Mouse (Mus musculus) cerebellum, postnatal 14 days (tissue): Measurements from ENCODE around the gene Map4k2.
"Not testable (repeated sequence)": the region's sequence is repeated elsewhere in the genome, so short reads cannot be mapped to it uniquely, and the experiment has no call there.

Source experiments
- DNase-seq, 2 experiments: peaks; one replicate each; pipeline ENCODE4 v3.0.0; 2021; ENCODE audit warnings: mixed read lengths in 2 of 2

Gene Map4k2

GRCm38 (mm10) chr19:6340524-6341452 lies at the start of gene Map4k2:
Map4k2 (plus strand) TSS chr19:6341135.
- peak; percentile 83 to 86 for DNase-seq

- DNase-seq = no peak
Measured at GRCm38 (mm10) chr19:6292262-6292661, 48.7 kb upstream of the Map4k2 start.

- DNase-seq = no peak
Measured at GRCm38 (mm10) chr19:6294301-6294700, 46.6 kb upstream of the Map4k2 start.

DNA sequence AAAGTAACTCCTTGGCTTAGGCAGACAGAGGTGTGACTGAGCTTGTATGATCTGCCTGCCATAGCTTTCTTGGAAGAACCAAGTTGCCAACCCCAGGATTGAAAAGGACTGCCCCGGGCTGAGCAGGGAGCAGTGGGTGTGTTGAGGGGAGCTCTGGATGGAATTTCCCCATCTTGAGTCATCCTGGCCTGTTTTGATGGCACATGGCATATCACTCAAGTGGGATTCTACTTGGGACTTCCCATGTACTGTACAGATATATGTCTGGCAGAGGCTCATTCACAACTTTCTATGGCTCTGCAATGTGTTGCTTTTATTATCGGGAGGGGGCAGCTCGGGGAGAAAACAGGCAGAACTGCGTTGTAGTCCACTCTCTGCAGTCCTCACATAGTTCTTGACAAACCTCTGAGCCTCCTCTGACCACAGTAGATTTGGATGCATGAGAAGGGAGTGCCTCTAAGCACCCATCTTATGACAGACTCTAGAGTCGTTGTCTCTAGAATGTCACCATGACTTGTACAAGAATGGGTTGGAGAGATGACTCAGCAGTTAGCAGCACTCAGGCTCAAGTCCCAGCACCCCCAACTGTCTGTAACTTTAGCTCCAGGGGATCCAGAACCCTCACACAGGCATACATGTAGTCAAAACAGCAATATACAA lies 44.3 kb upstream of the Map4k2 start:
- no peak for DNase-seq

DNA sequence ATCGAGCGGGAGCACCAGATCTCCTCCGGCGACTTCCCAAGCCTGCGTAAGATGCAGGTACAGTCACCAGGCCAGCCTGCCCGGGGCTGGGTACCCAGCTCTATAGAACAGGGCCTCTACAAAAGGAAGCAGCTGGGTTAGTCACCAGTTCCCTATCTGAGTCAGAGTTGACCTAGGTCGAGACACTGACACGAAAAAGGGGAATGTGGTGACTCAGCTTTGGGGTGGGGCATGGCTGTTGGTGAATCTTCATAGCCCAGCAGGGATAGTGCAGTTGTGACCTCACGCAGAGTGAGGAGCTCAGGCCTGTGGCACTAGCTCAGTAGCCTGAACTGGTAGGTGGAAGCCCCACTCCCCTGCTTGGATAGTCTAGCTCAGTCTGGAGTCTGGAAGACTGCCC lies 43.3 kb upstream of the Map4k2 start:
- no peak for DNase-seq

- no peak for DNase-seq
Measured at GRCm38 (mm10) chr19:6299003-6299402, 41.9 kb upstream of the Map4k2 start.

DNA sequence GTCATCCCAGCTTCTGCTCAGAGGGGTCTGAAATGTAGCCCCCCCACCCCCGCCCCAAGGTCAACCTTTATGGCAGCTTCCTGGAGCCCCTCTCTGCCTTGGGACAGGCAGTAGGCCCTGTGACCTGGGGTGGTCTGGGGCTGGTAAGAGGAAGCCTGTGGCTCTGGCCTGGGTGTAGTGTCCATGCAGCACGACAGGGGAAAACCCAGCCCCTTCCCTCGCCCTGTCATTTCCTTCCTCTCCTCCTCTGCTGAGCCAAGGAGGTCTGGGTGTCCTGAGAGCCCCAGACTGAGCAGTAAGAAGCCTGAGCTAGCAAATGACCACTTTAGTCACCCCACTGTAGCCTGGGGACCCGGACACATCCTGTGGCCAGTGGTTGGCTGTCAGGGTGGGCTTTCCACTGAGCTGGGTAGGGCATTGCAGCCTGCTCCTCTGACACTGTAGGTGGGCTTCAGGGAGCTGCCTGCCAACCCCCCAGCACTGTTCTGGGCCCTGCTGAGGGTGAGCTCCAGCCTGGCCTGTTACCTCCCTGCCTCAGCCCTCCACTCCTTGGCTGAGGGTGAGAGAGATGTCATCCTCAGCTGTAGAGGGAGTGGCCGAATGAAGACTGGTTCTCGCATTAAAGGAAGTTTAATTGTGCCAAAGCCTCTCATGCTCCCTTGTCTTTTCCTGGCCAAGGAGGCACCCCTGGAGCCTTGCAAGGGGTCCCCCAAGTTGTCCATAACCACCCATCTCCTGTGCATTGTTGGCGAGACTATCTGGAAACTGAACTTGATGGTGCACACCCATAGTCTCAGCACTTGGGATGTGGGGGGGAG lies 41.3 kb upstream of the Map4k2 start:
- no peak for DNase-seq

- peak; percentile 57 to 58 for DNase-seq
Measured at GRCm38 (mm10) chr19:6300402-6300841, 40.5 kb upstream of the Map4k2 start.

GRCm38 (mm10) chr19:6302114-6302513 lies 38.8 kb upstream of the Map4k2 start:
- peak in 1 of 2 experiments; percentile 43 for DNase-seq

- peak; percentile 92 to 93 for DNase-seq
Measured at GRCm38 (mm10) chr19:6302522-6302921, 38.4 kb upstream of the Map4k2 start.

- DNase-seq = peak in 1 of 2 experiments; percentile 65
Measured at GRCm38 (mm10) chr19:6303831-6304230, 37.1 kb upstream of the Map4k2 start.

DNA sequence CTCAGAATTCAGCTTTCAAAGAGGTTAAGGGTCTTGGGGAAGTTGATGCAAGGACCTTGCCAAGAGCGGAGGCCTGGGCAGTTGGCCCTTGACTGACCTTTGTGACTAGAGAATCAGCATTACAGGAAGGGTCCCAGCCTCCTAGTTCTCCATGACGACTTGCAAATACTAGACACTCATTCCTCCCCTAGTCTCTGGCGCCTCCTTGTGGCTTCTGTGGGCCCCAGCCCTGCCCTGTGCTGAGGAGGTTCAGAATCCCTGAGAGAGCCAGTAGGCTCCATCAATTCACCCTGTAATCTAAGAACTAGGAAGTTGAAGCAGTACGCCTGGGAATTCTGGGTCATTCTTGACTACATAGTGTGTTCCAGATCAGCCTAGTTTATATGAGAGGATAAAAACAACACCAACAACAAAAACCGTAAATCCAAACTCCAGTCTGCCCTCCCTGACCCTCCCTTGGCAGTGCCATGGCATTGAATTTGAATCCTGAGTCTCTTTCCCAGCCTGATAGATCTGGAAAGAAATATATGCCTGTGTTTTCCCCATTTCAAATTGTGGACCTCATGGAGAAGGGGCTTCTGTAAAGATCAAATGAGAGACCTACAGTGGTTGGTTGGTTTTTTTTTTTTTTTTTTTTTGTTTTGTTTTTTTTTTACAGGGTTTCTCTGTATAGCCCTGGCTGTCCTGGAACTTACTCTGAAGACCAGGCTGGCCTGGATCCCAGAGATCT lies 36.0 kb upstream of the Map4k2 start:
- peak; percentile 95 to 97 for DNase-seq

GRCm38 (mm10) chr19:6305517-6306115 lies 35.3 kb upstream of the Map4k2 start:
- DNase-seq = no peak

DNA sequence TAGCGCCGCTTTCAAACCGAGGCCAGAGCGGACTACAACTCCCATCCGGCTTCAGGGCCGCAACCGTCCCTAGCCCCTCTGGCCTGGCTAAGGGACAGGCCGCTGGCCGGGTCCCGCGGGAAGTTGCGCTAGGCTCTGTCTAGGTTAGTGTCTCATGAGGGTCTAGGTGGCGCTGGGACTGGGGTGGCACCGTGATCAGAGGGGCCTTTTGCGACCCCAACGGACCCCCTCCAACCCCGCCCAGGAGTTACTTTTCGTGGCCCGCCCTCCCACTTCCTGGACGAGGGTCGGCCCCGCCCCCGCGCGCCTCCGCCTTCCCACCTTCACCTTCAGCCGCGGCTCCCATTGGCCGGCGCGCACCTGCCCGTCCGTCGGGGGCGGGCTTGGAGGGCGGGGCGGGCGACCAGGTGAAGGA lies 34.8 kb upstream of the Map4k2 start, which contains the start of gene Cdc42bpg:
Gene Cdc42bpg (plus strand): TSS at position 320 of the 415 bp plus-strand sequence.
- DNase-seq = peak; percentile 93 to 95

- DNase-seq = peak; percentile 83 to 90
Measured at GRCm38 (mm10) chr19:6306586-6306985, 34.3 kb upstream of the Map4k2 start.

GRCm38 (mm10) chr19:6307733-6308531 lies 33.0 kb upstream of the Map4k2 start:
- DNase-seq = peak; percentile 41 to 64

DNA sequence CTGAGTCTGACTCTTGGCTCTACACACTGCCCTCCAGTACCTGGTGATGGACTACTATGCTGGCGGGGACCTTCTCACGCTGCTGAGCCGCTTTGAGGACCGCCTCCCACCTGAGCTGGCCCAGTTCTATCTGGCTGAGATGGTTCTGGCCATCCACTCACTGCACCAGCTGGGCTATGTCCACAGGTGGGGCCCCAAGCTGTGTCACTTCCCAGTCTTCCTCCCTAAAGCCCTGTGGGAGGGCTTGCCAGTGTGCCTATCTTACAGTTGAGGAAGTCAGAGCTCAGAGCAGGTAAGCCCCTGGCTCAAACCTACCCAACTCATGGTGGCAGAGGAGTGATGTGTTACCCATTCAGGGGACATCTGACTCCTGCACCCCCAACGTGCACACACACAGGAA lies 30.8 kb upstream of the Map4k2 start:
- DNase-seq = no peak

DNA sequence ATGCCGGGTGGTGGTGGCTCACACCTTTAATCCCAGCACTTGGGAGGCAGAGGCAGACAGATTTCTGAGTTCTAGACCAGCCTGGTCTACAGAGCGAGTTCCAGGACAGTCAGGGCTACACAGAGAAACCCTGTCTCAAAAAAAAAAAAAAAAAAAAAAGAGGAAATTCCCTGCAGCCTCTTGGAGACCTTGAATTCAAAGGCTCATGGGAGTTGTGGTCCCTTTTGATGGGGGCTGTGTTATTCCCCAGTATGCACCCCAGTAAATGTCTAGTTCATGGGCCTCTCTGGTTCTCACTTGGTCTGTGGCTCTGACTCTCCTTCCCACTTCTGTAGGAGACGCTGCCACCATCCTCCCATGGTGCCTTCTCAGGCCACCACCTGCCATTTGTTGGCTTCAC lies 29.2 kb upstream of the Map4k2 start:
- not testable (repeated sequence) for DNase-seq

DNA sequence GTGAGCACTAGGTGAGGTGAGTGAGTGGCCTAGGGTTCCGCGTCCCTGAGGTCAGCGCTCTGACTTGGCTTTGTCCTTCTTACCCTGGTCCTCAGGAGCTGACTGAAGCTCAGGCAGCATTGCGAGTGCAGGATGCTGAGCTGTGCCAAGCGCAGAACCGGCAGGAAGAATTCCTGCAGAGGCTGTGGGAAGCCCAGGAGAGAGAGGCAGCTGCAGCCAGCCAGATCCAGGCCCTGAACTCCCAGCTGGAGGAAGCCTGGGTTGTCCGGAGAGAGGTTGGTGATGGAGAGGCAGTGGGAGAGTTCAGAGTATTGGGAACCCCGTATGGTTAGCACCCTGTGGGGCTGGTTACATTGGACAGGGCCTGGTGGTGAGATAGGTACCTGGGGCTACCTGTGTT lies 27.1 kb upstream of the Map4k2 start:
- no peak for DNase-seq

DNA sequence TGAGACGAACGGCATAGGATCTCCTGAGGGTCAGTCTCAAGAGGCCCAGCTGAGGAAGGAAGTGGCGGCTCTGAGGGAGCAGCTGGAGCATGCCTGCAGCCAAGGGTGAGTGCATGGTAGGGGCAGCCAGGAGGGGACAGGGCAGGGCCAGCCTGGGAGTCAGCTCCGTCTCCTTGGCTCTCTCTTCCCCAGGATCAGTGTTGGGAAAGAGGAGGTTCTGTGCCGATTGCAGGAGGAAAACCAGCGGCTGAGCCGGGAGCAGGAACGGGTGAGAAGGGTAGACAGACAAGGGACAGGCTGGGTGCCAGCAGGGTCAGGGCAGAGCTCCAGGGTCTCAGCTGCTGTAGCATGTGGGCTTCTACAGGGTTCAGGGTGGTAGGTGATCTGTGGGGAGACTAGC lies 26.4 kb upstream of the Map4k2 start:
- peak; percentile 37 to 48 for DNase-seq

GRCm38 (mm10) chr19:6315573-6315972 lies 25.4 kb upstream of the Map4k2 start:
- peak; percentile 71 to 72 for DNase-seq
